Mouse (Mus musculus): ENCODE measurements at regions not wholly inside any gene's neighbourhood (a gene's known extent, or its start where the extent isn't known, plus 50 kb on each side); places are given as distances from the start of the nearest gene placed in this dataset.

- TF ChIP-seq CTCF (IDR thresholded peaks at IDR 0.05; ENCODE audit: borderline replicate concordance, insufficient read depth, low read length) (no peak), POLR2A (IDR thresholded peaks at IDR 0.05; ENCODE audit: low read depth, low read length) (no peak)
These were observed 53.7 kb upstream of the Slc25a33 start for GRCm38 (mm10) chr4:149827784-149828183.
